Mouse (Mus musculus) fibroblast of lung, adult 2 months (primary cell): ENCODE measurements around the gene Lmod3.
A peak's percentile ranks its signal among the peaks of the same experiment; 100 is the strongest.

Source experiments
- DNase-seq: peaks from one replicate; pipeline ENCODE4 v3.0.0-alpha.2; 2011; ENCODE audit warnings: low read depth

Lmod3 gene

DNA sequence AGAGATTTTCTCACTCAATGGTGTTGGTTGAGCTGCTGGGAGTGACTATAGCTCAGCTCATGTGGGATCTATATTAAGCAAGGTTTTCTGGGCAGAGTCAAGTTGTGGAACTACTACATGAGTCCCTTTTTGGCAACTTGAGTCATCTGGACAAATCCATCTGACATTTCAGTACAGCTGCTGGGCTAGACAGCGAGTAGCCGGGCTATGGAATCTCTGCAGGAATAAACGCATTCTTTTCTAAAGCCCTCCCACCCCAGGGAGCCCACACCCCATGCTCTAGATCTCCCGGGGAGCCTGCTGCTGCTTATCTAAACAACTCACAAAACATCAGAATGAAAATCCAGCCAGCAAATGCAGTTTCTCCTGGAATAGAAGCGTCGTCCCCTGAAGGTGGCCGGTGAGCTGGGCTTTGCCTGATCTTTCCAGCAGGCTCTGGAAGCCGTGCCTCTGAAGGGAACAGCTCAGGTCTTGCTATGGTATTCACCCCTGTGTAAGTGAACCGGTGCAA, at the start of gene Lmod3:
Lmod3 (minus strand) TSS at position 49 of the 511 bp plus-strand sequence.
- DNase-seq, result no peak

DNA sequence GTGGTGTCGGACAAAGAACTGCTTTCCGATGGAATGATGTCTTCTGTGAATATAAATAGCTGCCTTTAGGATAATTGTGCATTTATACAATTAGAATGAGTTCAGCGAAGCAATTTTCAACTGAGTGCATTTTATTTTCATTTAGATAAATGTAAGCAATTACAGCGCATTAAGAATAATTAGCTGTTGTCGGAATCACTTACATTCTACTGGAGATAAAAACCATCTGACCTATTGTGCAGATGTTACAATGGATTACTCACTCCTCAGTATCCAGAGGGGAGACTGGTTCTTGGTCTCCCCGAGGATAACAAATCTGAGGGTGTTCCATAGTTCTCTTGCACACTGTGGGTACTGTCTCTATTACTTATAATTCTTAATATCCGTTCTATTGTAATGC, 49.7 kb upstream of the Lmod3 start:
- no peak for DNase-seq

DNA sequence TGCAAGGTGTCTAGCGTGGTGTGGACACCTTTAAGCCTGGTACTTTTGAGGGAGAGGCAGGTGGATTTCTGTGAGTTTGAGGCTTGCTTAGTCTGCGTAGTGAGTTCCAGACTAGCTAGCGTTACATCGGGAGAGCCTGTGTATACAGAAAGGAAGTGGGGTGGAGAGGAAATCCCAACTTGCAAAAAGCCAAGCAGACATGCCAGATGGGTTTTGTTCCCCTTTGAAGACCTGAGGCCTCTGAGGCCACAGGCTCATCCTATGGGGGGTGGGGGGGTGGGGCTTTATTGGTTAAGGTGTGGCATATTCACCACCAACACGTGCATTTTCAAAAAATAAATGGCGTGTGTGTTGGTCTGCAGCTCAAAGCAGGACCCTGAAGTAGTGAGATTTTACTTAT, 48.1 kb upstream of the Lmod3 start:
- no peak for DNase-seq

DNA sequence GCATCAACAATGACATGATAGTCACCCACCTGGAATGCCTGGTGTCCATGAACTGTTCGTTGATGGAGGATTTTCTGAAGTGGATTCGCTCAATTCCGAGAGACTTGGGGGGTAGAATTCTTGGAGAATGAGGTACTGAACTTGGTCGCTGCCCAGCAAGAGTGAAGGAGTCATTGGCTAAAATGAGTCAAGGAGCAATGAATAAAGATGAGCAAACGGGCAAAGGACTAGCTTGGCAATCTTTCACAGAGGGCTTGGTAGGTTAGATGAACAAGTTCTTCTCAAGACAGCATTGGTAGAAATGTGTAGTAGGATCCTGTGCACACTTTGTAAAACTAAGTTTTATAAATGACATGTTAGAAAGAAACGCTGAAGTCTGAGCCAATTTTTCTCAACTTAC, 47.6 kb upstream of the Lmod3 start:
- DNase-seq, result no peak

DNA sequence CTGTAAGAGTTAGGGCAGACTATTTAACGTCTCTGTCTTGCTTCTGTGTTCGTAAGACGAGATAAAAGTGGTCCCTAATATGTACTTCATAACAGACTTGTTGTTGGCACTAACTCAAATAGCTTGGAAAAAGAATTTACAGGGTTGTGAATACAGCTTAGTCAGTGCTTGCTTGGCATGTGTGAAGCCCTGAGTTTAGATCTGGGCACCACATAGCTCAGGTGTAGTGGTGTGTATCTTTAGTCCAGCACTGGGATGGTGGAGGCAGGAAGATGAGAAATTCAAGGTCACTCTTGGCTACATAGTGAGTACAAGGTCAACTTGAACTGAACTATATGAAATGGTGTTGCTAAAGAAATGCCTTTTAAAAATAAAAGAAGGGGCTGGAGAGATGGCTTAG, 44.6 kb upstream of the Lmod3 start:
- DNase-seq, result no peak

DNA sequence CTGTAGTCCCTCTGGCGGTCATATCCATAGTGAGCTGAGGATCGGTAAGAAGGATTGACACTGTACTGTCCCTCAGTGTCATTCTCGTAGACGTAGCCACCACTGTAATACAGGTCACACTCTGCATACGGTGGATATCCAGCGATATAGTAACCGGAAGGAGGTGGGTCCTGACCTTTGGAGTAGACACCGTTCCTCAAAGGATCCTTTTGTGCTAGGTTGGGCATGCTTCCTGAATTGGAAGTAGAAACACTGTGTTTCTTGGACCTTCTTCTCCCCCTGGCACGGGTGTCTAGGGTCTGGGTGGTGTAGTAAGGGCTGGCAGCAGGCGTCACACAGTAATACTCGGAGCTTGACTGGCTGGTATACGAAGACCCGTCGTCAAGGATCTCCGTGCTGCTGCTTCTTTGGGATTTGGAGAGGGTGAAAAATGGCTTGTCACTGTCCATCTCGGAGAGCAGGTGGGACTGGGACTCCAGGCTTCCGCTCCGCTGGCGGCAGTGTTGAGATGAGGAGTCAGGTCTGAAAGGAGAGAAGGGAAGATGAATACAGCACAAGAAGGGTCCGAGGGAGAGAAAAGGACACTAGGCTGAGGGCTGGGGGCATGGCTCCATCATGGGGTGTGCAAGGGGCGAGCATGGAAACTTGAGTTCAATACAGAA, 43.4 kb upstream of the Lmod3 start:
- no peak for DNase-seq

- DNase-seq, result no peak
Measured at GRCm38 (mm10) chr6:97295416-97295815, 42.9 kb upstream of the Lmod3 start.

GRCm38 (mm10) chr6:97293667-97294569, 41.4 kb upstream of the Lmod3 start:
- DNase-seq, result no peak

GRCm38 (mm10) chr6:97292894-97293293, 40.3 kb upstream of the Lmod3 start:
- no peak for DNase-seq

DNA sequence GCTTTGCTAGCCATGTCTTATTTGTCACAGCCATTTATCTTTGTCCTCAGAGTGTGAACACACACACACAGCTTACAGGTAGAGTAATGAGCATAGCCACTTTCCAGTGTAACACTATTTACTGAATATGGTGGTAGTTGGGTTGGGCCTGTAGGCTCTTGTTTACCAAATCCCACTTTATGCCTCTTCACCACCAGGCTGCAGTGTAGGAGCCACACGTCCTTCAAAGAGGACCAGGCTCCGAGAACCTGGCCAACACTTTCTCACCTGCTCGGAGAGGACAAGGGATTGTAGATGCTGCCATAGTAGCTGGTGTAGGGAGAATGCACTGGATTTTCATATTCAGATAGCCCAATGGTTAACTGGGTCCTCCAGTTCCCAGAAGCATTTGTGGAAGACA, 39.5 kb upstream of the Lmod3 start:
- no peak for DNase-seq

DNA sequence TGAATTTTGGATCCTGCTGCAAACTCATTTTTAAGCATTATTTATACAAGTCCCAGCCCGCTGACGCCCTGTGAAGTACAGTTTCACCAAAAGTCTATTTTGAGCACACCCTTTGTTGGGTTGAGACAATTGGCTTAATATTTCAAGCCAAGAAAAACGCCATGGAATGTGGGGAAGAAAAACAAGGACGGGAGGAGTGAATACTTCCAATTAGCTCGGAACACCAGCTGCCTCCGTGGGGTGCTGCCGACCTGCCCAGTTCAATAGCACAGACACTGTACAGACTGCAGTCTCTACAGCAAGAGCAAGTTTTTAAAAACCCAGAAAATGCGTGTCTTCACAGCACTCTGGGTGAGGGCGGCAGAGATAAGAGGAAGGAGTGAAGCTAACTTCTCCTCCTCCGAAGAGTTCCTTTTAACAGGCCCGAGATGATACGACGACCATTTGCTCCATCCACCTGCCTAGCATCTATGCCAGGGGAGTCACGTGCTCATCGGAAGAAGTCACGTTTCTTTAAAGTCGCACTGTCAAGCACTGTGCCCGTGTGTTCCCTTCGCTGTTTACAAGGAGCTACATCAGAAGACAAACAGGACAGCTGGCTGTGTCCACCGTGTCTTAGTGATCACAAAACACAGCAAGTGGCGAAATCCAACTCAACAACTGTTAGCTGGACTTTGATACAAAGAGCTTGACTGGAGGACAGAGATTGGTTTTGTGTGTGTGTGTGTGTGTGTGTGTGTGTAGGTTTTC, 38.8 kb upstream of the Lmod3 start:
- no peak for DNase-seq

DNA sequence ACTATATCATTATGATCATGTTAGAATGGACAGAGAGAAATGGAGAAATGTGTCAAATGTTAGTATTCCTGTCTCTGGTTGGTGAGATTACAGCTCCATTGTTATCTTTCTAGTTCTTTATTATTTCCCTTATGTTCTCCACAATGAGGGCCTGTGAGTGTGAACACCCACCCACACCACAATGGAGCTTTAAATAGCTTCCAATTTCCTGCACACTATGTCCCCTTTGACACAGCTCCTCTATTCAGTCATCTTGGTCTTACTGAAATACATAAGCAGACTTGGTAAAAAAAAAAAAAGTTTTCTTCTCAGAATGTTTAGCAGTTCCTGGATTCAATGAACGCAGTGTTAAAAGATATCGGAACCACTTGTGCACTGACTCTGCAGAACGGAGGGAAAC, 38.1 kb upstream of the Lmod3 start:
- DNase-seq, result no peak

DNA sequence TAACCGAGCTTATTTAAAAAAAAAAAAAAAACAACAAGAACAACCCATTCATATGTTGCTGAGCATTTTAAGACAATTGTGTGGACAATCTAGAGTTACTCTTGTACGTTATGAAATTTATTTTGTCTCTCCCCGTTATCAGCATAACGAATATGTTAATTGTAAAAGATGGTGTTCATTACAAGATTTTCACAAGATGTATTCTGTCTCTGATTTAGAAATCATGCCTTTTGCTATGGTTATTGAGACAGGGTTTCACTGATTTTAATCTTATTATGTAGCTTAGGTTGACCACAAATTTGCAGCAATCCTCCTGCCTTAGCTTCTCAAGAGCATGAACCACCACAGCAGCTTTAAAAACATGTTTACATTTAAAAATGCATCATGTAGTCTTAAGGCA, 37.3 kb upstream of the Lmod3 start:
- no peak for DNase-seq

DNA sequence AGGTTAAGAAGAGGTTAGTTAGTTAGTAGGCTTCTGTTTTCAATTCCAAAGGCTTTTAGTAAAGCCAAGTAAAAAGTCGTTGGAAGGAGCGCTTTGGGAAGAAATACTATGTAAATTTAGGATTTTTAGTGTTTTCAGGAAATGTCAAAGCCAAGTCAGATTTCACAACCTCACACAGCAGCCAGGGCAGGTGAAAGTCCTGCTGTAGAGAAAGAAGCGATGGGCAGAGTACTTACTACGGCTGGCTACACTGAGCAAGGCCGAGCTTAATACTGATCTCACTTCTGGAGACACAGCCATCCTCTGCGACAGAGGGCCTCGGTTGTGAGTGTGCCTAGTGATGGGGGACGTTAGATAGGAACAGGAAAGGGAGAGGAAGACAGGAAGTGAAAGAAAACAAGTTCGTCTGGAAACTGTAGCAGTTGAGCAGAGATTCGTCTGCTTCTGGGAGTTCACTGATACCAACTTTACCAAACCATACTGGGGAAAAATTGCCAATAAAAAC, 36.8 kb upstream of the Lmod3 start:
- DNase-seq, result no peak

DNA sequence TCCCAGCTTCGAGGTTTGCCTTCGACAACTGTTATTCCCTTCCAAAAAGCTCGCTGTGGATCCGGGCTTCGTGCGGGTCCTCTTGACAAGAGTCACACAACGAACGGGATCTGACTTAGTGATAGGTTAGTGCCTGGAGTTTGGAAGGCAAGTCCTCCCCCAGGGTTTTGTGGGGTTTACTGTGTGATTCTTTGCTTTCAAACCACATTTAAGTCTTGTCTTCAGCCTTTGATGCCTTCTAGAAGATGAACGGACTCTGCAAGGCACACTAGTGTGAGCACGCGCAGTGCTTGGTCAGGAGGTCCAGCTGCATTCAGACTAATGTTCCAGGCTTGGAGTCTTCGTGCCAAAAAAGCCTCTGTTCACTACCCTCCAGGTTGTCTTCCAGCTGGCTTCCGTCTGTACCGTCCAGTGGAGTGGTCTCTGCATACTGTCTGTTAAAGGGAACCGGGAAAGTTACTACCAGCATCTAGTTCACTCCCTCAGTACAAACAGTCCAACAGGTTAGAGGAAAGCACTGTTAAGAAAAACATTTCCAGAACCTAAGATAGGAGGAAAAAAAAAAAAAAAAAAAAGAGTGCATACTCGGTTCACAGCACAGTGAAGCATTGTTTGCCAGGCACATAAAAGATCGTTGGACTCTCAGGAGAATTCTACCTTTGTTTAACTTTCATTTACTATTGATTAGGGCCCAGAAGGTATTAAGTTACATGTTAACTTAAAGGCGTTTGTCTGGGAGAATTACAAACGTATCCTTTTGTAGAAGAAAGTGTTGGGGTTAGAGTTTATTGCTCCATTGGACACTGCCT, 35.7 kb upstream of the Lmod3 start:
- no peak for DNase-seq

GRCm38 (mm10) chr6:97286332-97286731, 33.8 kb upstream of the Lmod3 start:
- DNase-seq, result no peak

GRCm38 (mm10) chr6:97283676-97284075, 31.1 kb upstream of the Lmod3 start:
- DNase-seq, result no peak

- no peak for DNase-seq
Measured at GRCm38 (mm10) chr6:97278878-97279277, 26.3 kb upstream of the Lmod3 start.

GRCm38 (mm10) chr6:97278014-97278787, 25.6 kb upstream of the Lmod3 start:
- peak; percentile 34 for DNase-seq

- no peak for DNase-seq
Measured at GRCm38 (mm10) chr6:97276890-97277497, 24.4 kb upstream of the Lmod3 start.
